Mouse (Mus musculus): ENCODE data around the gene Tmem217.

Tmem217 gene

DNA sequence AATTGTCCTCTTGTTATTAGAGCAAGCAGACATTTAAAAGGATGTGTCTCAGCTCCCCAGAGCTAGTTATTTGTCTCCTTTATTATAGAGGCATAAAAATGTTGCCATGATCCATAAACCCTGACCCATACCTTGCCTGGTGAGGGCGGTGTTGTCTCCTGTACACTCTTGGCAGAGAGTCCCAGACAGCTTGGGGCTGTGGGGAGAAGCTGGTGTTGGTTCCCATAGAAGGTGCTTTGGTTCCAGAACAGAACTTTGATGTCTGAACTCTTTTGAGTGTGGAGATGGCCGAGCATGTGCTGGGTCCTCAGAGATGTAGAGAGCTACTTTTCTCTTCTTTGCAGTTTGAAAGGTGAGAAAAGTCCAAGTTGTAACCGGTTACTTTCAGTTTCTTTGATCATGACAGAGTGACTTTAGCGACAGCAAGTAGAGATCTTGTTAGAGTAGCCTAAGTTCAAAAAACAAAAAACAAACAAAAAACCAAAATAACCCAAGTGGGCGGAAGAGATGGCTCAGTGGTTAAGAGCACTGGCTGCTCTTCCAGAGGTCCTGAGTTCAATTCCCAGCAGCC lies at the start of gene Tmem217:
Gene Tmem217, minus strand, starts transcription at position 224 of the 571 bp plus-strand sequence.
- no peak for DNase-seq (ENCODE audit: low read depth)

GRCm38 (mm10) chr17:29601391-29601790 lies 49.2 kb upstream of the Tmem217 start:
- DNase-seq (ENCODE audit: low read depth), result peak; percentile 18

DNA sequence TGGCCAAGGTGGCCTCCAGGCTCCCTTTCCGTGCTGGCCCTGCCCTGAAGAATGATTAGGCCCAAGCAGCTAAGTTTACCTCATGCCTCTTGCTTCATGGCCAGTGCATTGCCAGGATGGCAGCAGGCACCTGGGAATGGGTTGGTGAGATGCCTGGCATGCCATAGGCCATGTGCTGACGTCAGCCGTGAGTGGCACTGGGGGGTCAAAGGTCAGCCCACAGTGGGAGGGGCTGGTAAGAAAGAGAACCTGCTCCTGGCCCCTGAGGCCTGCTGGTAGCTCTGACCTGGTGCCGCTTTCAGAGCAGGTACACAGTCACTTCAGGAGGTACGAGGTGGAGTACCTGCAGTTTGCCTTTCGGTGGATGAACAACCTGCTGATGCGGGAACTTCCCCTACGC lies 47.4 kb upstream of the Tmem217 start:
- DNase-seq (ENCODE audit: low read depth), result no peak

- no peak for DNase-seq (ENCODE audit: low read depth)
Measured at GRCm38 (mm10) chr17:29599051-29599450, 46.9 kb upstream of the Tmem217 start.

DNA sequence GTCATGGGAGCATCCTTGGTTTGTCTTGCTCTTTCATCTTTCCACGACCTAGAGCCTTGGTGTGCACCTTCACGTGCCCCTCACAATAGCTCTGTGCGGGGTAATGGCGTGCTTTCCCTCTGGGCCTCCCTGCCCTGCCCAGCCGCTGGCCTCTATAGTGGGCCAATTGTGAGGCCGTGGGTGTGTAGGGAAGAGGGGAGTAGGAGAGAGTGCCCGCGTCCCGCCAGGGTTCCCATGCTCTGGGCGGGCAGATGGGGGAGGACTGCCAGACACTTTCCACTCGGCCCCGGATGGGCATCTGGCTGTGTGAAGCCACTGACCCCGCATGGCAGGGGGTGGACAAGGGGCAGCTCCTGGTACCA lies 44.6 kb upstream of the Tmem217 start:
- DNase-seq (ENCODE audit: low read depth), result no peak

DNA sequence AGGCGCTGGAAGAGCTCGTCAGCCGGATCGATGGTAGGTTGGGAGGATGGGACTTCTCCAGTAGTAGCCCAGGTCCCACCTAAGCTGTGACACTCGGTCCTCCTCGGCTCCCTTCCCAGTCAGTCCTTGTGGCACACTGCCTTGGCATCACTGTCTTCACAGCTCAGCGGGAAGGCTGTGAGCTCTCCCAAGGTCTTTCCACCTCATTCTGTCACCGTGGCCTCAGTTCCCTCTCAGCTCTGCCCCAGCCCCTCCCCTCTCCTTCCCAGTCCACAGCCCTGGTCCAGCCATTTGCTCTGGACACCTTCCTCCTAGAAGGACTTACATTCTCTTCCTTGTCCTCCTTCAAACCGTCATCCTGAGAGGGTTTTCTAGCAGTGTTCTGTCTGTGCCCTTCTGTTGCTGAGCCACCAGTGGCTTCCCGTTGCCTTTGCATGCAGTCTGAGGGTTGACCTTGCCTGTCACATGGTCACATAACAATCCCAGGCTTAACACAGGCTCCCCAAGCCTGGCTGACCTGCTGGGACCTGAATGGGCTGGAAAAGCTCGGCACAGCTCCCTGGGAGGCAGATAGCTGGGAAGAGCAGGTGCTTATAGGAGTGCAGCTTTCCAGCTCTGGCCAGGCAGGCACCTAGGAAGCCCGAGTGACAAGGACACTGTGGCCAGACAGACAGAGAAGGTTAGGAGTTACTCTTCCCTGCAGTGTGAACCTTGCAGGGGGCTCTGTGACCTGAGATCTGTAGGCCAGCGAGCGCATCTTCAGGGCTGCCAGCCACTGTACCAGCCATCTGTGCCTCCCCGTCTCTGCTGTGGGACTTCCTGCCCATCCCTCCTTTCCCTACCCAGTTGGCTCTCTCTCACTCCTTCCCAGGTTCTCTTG lies 43.9 kb upstream of the Tmem217 start:
- DNase-seq (ENCODE audit: low read depth), result no peak

- no peak for DNase-seq (ENCODE audit: low read depth)
Measured at GRCm38 (mm10) chr17:29589221-29589898, 37.2 kb upstream of the Tmem217 start.

GRCm38 (mm10) chr17:29586921-29587320 lies 34.7 kb upstream of the Tmem217 start:
- no peak for DNase-seq (ENCODE audit: low read depth)

- DNase-seq (ENCODE audit: low read depth), result no peak
Measured at GRCm38 (mm10) chr17:29585446-29585845, 33.3 kb upstream of the Tmem217 start.

GRCm38 (mm10) chr17:29584737-29585136 lies 32.6 kb upstream of the Tmem217 start:
- DNase-seq (ENCODE audit: low read depth), result no peak

DNA sequence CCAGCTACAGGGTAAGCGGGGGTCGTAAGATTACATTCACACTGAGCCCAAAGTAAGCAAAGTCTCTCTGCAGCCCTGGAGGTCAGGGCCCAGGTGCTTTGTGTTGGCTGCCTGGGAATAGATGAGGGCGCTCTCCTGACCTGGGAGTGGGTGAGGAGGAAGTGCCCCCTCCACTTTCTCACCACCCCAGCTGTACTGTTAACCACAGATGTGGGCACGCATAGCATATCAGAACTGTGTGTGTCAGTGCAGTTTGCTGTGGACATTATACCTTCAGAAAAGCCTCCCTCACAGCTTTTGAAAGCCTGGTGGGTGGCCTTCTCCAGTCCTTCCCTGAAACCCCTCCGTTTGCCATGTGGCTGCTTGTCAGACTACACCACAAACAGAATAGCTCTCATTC lies 32.1 kb upstream of the Tmem217 start:
- DNase-seq (ENCODE audit: low read depth), result no peak

DNA sequence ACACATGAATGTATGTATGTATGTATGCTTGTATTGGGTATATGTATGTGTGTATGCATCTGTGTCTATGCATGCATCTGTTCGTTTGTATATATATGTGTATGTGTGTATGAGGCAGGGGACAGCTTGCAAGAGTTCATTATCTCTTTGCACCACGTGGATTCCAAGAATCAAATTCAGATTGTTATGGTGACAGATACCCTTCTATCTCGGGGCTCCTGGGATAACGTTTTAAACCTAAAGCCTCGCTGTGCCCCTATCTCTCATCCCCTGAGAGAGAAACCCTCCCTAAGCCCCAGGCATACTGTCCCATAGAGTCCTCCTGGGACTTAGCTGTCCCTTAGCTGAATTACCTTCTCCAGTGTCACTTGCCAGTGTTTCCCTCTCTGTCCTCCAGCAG lies 31.4 kb upstream of the Tmem217 start:
- no peak for DNase-seq (ENCODE audit: low read depth)

DNA sequence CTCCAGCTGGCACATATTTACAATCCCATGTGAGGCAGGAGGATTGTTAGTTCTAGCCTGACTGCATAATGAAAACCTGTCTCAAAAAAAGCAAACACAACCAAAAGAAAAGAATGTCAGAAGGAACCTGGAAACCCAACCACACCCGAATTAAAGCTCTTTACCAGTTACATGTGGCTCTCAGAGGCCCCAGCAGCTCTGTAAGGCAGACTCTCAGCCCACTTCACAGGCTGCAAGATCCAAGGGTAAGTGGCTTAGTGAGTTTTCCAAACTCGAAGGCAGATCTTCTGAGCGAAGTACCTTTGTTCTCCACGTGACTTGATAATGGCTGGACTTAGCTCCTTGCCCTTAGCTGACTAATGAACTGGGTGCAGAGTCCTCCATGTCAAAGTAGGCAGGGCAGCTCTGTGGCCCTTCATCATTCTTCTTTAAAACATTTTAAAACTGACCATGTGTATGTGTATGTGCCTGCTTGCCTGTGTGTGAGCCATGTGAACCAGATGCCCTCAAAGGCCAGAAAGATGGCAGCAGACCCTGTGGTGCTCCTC lies 27.5 kb upstream of the Tmem217 start:
- no peak for DNase-seq (ENCODE audit: low read depth)

DNA sequence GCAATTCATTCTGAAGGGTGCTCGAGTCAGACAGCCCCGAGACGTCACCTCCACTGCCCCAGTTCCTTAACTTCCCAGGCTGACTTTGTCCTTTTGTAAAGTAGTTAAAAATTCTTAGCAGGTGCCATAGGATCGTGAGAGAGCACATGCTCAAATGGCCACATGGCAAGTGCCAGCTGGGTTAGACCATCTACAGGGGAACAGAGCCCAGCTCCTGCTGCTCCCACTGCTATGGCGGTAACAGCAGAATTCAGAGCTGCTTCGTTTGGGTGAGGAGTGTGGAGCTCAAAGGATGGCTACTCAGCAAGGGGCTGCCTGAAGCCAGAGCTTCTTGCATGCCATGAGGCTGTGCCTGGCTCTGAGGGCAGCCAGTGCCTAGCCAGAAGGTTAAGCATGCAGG lies 17.6 kb upstream of the Tmem217 start:
- DNase-seq (ENCODE audit: low read depth), result no peak

GRCm38 (mm10) chr17:29568435-29568834 lies 16.2 kb upstream of the Tmem217 start:
- DNase-seq (ENCODE audit: low read depth), result no peak

DNA sequence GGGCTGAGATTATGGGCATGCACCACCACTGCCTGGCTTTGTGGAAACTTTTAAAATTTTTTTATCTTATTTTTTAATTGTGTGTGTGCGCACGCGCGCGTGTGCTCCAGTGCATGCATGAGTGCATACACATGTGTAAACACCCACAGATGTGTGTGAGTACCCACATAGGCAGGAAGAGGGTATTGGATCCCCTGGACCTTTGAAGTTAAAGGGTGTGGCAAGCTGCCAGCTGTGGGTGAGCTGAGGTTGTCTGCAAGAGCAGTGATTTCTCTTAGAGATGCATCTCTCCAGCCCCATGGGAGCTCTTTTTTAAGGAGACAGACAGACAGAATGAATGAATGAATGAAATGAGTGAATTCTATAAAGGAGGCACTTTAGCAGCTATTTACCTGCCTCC lies 13.3 kb upstream of the Tmem217 start:
- DNase-seq (ENCODE audit: low read depth), result no peak

DNA sequence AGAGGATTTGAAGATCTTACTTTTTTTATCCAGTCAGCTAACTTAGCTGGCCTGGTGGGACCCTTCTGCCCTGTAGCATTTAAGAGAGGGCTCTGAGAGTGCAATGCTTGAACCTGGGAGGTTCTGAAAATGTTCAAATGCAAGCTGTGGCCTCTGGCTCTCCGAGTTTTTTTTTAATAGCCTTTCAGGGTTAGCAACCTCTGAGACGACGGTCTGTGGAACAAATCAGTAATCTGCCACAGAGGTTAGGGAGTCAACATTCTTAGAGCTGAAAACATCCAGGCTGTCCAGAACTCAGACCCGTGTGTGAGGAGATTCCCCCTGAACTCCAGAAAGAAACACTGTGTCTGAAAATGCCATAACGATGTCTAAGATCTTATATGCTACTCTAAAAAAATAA lies 6.3 kb upstream of the Tmem217 start:
- no peak for DNase-seq (ENCODE audit: low read depth)

DNA sequence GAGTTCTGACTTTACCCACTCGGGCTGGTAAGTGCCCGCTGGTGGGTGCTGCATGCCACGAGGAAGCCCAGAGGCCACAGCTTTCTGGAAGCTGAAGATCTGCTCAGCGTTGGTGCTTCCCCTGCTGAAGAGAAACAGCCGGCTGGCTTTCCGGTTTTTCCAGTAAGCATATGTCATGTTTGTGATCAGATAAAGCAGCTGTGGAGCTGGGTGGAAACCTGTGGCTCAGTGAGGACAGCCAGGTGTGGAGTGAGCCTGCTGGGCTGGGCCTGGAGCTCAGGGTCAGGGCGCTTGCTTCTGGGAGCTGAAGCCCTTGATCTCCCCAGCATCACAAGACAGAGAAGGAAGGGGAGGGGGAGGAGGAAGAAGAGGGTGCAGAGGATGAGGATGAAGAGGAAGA lies 4.7 kb upstream of the Tmem217 start:
- DNase-seq (ENCODE audit: low read depth), result no peak

DNA sequence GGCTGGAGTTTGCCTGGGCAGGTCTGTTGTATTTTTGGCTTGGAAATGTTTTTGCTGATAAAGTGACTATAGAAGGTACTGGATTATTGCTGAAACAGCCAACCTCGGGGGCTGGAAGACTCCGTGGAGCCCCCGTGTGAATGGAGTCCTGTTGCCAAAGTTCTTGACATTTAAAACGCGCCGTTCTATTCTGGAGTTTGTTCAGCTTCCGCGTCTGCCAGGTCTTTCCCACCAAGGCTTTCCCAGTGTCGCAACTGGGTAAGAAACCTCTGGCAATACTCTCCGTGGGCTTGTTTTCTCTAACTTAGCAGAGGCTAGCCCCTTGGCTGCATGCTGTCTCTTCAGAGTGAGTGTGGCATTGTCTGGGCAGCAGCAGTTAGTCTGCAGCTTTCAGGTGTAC lies 4.3 kb upstream of the Tmem217 start:
- no peak for DNase-seq (ENCODE audit: low read depth)

DNA sequence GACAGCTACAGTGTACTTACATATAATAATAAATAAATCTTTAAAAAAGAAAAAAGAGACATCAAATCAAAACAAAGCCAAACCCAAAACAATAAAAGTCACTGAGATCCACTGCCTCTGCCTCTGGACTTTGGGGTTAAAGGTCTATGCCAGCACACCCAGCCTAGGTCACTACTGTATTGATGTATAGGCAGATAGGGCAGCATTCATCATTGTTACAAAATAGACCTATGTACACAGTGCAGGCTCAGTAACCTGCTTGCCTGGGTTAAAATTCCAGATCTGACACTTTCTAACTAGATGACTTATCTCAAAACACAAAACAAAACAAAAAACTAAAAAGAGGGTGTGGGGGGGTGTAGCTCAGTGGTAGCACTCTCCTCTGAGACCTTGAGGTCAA lies 2.0 kb upstream of the Tmem217 start:
- no peak for DNase-seq (ENCODE audit: low read depth)

- no peak for DNase-seq (ENCODE audit: low read depth)
Measured at GRCm38 (mm10) chr17:29551019-29551418, 1.2 kb downstream of the Tmem217 start.

- peak; percentile 88 for DNase-seq (ENCODE audit: low read depth)
Measured at GRCm38 (mm10) chr17:29549543-29550428, 2.4 kb downstream of the Tmem217 start, which contains the start of the genes Gm17657 and Tbc1d22b. Gene Gm17657, minus strand, starts transcription at chr17:29549638. Gene Tbc1d22b, plus strand, starts transcription at chr17:29549785.

Measured in c-Kit-positive CD71-negative TER-119-negative erythroid progenitor cells, embryonic 14.5 days (primary cell).